Mouse (Mus musculus) stomach, embryonic 16.5 days (tissue): Measurements from ENCODE around the gene Srgap1. TPM values are rescaled to one million over a fixed set of nuclear protein-coding genes. Genes with fewer than 3 reads are reported as not detected.
"Not testable (repeated sequence)": the region's sequence is repeated elsewhere in the genome, so short reads cannot be mapped to it uniquely, and the experiment has no call there.

Experiments used
- ATAC-seq: fragments of 200-750 bp; cut with Nextera tagmentation; 2 replicates; pipeline ENCODE4 v1.8.0; 2017; ENCODE audit warnings: moderate number of reproducible peaks, moderate TSS enrichment; ENCODE audit not compliant: insufficient read depth, low FRiP score
- H3K27ac ChIP-seq: fragments of 300-500 bp; sonication (generic); 2 replicates; pipeline ENCODE4 v1.5.1; 2014; ENCODE audit warnings: low read length
- H3K27me3 ChIP-seq: fragments of 300-500 bp; sonication (generic); 2 replicates; pipeline ENCODE4 v1.6.1; 2014; ENCODE audit warnings: low read length, control low read depth, mixed read lengths; ENCODE audit not compliant: control insufficient read depth, insufficient read depth
- H3K36me3 ChIP-seq: fragments of 300-500 bp; sonication (generic); 2 replicates; pipeline ENCODE4 v1.6.1; 2014; ENCODE audit warnings: low read length; ENCODE audit not compliant: control insufficient read depth, insufficient read depth
- H3K4me1 ChIP-seq: fragments of 300-500 bp; sonication (generic); 2 replicates; pipeline ENCODE4 v1.6.1; 2014; ENCODE audit warnings: low read length, control low read depth, mixed read lengths; ENCODE audit not compliant: control insufficient read depth, insufficient read depth
- H3K4me2 ChIP-seq: fragments of 300-500 bp; sonication (generic); 2 replicates; pipeline ENCODE4 v1.6.1; 2014; ENCODE audit warnings: low read depth, low read length, mixed read lengths
- H3K4me3 ChIP-seq: fragments of 300-500 bp; sonication (generic); replicated peaks from 2 replicates; pipeline ENCODE4 v1.5.1; 2014; ENCODE audit warnings: mild to moderate bottlenecking, low read length
- H3K9ac ChIP-seq: fragments of 300-500 bp; sonication (generic); 2 replicates; pipeline ENCODE4 v1.6.1; 2014; ENCODE audit warnings: low read length
- H3K9me3 ChIP-seq: fragments of 300-500 bp; sonication (generic); replicated peaks from 2 replicates; pipeline ENCODE4 v1.6.1; 2016; ENCODE audit warnings: low read length, control low read depth; ENCODE audit not compliant: control insufficient read depth
- WGBS: fragments of 180-500 bp; shearing (Covaris S2); extraction: QIAGEN DNeasy Blood & Tissue Kit; methylation state at CpG from one replicate; pipeline ENCODE4 v1.1.7; 2014; 5-methylcytosine and 5-hydroxymethylcytosine counted together
- polyA plus RNA-seq: library from polyadenylated mRNA; unstranded; fragments of >200 nt; fragmentation: Nextera tagmentation; extraction: Ambion mirVana; gene quantifications from 2 replicates; pipeline ENCODE4 v1.2.1, GENCODE M21; 2015

The Srgap1 gene
- polyA plus RNA-seq, 1 experiment from 2014 or later, result 5.6 TPM

GRCm38 (mm10) chr10:121770624-121771577 lies 276.2 kb downstream of the Srgap1 start:
- no peaks in the 10 kb centered on the region for H3K9me3 ChIP-seq
- WGBS, result 44% methylated on average over 20 of the region's 20 CpGs
- H3K4me2 ChIP-seq, result peak overlapping the region; percentile 42
- peak overlapping the region; percentile 24; the same call in 1 of the 2 replicates for H3K9ac ChIP-seq
- ATAC-seq, result peak; percentile 58; the same call in 1 of the 2 replicates
- no peaks in the 10 kb centered on the region for H3K27me3 ChIP-seq
- H3K36me3 ChIP-seq, result no peaks in the 10 kb centered on the region
- no peak overlapping the region for H3K27ac ChIP-seq
- H3K4me3 ChIP-seq, result peak overlapping the region; percentile 15
- no peaks in the 10 kb centered on the region for H3K4me1 ChIP-seq

- Histone ChIP-seq H3K4me3 (no peak overlapping the region), H3K27ac (no peak overlapping the region), H3K27me3 (no peaks in the 10 kb centered on the region), H3K4me2 (no peak overlapping the region), H3K9ac (no peak overlapping the region), H3K9me3 (no peaks in the 10 kb centered on the region), H3K4me1 (no peaks in the 10 kb centered on the region), H3K36me3 (no peaks in the 10 kb centered on the region)
- no peak for ATAC-seq
- WGBS, result 79% methylated on average over 5 of the region's 5 CpGs
Observed at GRCm38 (mm10) chr10:121769711-121770110, 277.4 kb downstream of the Srgap1 start.

GRCm38 (mm10) chr10:121767295-121767694 lies 279.8 kb downstream of the Srgap1 start:
- H3K4me3 ChIP-seq, H3K4me2 ChIP-seq, H3K9ac ChIP-seq, H3K4me1 ChIP-seq, H3K27me3 ChIP-seq, ATAC-seq, H3K9me3 ChIP-seq, H3K27ac ChIP-seq, H3K36me3 ChIP-seq: not testable (repeated sequence)
- WGBS, result 83% methylated on average over 3 of the region's 3 CpGs

- ATAC-seq, result no peak
- no peaks in the 10 kb centered on the region for H3K36me3 ChIP-seq
- no peak overlapping the region for H3K9ac ChIP-seq
- H3K4me2 ChIP-seq, result no peak overlapping the region
- no peak overlapping the region for H3K4me3 ChIP-seq
- no peaks in the 10 kb centered on the region for H3K9me3 ChIP-seq
- H3K27ac ChIP-seq, result no peak overlapping the region
- H3K27me3 ChIP-seq, result no peaks in the 10 kb centered on the region
- no peaks in the 10 kb centered on the region for H3K4me1 ChIP-seq
- 58% methylated on average over 10 of the region's 10 CpGs for WGBS
Observed at GRCm38 (mm10) chr10:121765174-121766057, 281.7 kb downstream of the Srgap1 start.

GRCm38 (mm10) chr10:121764469-121765173 lies 282.5 kb downstream of the Srgap1 start:
- Histone ChIP-seq H3K4me1 (no peaks in the 10 kb centered on the region), H3K4me3 (no peak overlapping the region), H3K9me3 (no peaks in the 10 kb centered on the region), H3K9ac (no peak overlapping the region), H3K27ac (no peak overlapping the region), H3K36me3 (no peaks in the 10 kb centered on the region), H3K4me2 (no peak overlapping the region), H3K27me3 (no peaks in the 10 kb centered on the region)
- WGBS, result 78% methylated on average over 13 of the region's 13 CpGs
- no peak for ATAC-seq

- no peak for ATAC-seq
- H3K9me3 ChIP-seq, result no peaks in the 10 kb centered on the region
- no peaks in the 10 kb centered on the region for H3K36me3 ChIP-seq
- H3K27me3 ChIP-seq, result no peaks in the 10 kb centered on the region
- H3K4me2 ChIP-seq, result no peak overlapping the region
- no peak overlapping the region for H3K27ac ChIP-seq
- 70% methylated on average over 10 of the region's 13 CpGs for WGBS
- no peaks in the 10 kb centered on the region for H3K4me1 ChIP-seq
- no peak overlapping the region for H3K4me3 ChIP-seq
- no peak overlapping the region for H3K9ac ChIP-seq
Observed at GRCm38 (mm10) chr10:121763191-121763590, 283.9 kb downstream of the Srgap1 start.

GRCm38 (mm10) chr10:121762141-121762540 lies 285.0 kb downstream of the Srgap1 start:
- 81% methylated on average over 9 of the region's 9 CpGs for WGBS
- Histone ChIP-seq H3K4me1 (no peaks in the 10 kb centered on the region), H3K4me2 (no peak overlapping the region), H3K27me3 (no peaks in the 10 kb centered on the region), H3K4me3 (no peak overlapping the region), H3K9ac (no peak overlapping the region), H3K27ac (no peak overlapping the region), H3K9me3 (no peaks in the 10 kb centered on the region), H3K36me3 (no peaks in the 10 kb centered on the region)
- no peak for ATAC-seq

- no peak for ATAC-seq
- H3K4me2 ChIP-seq, result no peak overlapping the region
- H3K4me3 ChIP-seq, result no peak overlapping the region
- no peak overlapping the region for H3K27ac ChIP-seq
- H3K27me3 ChIP-seq, result no peaks in the 10 kb centered on the region
- no peak overlapping the region for H3K9ac ChIP-seq
- H3K4me1 ChIP-seq, result 0 out of 2 replicates have a peak, but pooled peaks cover 2% of the 10 kb centered on the region
- no peaks in the 10 kb centered on the region for H3K9me3 ChIP-seq
- WGBS, result 48% methylated on average over 8 of the region's 8 CpGs
- no peaks in the 10 kb centered on the region for H3K36me3 ChIP-seq
Observed at GRCm38 (mm10) chr10:121759095-121759494, 288.0 kb downstream of the Srgap1 start.
